Mouse (Mus musculus): ENCODE measurements around the gene Bmp8b.
"Not testable (repeated sequence)": the region's sequence is repeated elsewhere in the genome, so short reads cannot be mapped to it uniquely, and the experiment has no call there.

The Bmp8b gene

DNA sequence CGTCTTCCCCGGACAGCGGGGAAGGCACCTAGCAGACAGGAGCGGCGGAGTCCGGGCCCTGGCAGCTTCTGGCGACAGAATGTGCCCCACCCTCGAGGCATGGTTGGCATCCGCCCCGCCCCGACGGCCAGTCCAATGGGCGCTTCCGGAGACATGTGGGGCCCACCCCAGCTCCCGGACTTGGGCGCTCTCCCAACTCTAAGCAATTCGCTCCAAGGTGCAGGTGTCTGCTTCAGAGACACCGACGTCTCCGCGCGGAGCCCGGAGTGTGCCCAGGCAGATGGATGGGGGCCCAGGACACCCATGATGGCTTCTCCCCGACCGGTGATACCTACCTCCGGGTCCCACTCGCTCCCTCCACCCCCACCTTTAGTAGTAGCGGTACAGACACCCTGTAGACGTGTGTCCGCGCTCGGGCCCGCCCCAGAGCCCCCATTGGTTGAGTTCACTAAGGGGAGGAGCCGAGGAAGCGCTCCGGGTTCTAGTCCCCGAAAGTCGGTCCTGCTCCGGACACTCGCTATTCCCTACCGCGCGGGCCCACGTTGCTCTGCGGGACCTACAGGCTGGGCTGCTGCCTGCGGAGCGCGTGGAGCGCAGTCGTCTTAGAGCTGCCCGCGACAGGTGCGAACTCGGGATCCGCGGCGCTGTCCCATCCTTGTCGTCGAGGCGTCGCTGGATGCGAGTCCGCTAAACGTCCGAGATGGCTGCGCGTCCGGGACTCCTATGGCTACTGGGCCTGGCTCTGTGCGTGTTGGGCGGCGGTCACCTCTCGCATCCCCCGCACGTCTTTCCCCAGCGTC lies at the start of gene Bmp8b:
TSS of gene Bmp8b (plus strand) at position 515 of the 800 bp plus-strand sequence.
- no peak for DNase-seq (ENCODE audit: low spot score in 2 of 2)

DNA sequence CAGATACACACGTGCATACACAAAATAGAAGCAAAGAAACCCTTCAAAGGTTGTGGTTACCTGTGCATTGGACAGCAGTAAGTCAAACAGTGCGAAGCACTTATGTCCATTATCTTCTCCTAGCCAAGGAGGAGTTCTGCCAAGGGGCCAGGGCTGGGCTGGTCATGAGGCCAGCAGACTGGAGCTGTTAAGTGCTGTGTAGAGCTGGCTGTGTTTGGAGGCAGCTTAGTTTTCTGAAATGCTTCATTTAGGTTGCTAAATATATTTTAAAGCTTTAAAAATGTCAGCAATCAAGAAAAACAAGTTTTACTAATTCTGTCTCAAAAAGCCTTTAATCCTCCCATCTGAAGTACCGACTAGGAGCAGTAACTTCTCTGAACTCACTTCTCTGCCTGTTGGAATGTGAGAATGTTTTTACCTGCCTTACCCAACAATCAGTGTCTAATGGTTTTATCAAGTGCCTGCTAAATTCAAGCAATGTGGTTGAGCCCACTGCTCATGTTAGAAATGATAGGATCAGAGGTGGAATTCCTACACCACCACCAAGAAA lies 48.3 kb upstream of the Bmp8b start:
- DNase-seq (ENCODE audit: low spot score in 2 of 2) = no peak

DNA sequence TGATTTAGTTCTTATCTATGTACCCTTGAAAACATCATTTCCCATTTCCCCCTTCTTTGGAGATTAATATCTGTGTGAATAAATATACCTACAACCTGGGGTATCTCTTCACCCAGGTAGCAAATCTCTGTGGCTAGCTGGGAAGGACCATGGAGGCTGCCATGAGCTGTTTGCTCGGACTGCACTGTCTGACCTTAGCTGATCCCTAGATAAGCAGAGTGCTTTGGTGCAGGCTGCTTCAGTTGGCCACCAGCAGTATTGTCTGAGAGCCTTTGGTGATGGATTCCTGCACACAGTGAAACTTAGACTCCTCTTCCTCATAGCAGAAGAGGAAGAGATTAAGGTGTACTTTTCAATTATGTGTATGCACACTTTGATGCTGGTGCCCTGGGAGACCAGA lies 47.0 kb upstream of the Bmp8b start:
- DNase-seq (ENCODE audit: low spot score in 2 of 2) = no peak

DNA sequence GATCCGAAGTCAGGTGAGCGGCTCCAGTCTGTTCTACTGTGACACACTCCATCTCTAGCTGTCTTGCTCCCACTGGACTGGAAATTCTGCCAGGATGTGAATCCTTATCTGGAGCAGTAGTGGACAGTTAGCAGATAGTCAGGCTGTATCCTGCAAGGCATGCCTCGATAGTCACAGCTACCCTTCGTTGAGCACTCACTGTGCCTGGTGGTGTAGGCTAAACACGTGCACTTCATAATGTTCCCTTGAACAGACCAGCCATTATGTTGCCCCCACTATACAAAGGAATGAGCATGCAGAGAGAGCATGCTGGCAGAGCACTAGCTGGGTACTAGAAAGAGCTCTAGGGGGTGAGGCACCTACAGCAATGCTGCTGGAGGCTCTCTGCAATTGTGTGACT lies 43.2 kb upstream of the Bmp8b start:
- no peak for DNase-seq (ENCODE audit: low spot score in 2 of 2)

DNA sequence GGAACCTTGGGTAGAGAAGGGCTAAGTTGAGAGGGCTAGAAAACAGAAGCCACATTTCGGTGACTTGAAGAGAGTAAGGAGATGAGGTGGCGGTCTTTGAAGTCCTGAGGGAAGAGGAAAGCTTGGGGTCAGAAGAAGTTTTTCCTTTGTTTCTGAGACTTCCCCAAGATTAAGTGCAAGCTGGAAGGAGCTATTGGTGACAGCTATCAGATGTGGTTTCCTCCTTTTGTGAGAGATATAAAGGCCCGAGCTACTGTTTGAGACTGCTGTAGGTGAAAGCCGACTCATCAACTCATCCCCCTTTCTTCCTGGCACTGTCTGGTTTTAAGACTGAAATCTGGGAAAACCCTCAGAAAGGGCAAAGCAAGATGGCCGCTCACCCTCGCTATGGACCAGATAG lies 36.3 kb upstream of the Bmp8b start:
- no peak for DNase-seq (ENCODE audit: low spot score in 2 of 2)

DNA sequence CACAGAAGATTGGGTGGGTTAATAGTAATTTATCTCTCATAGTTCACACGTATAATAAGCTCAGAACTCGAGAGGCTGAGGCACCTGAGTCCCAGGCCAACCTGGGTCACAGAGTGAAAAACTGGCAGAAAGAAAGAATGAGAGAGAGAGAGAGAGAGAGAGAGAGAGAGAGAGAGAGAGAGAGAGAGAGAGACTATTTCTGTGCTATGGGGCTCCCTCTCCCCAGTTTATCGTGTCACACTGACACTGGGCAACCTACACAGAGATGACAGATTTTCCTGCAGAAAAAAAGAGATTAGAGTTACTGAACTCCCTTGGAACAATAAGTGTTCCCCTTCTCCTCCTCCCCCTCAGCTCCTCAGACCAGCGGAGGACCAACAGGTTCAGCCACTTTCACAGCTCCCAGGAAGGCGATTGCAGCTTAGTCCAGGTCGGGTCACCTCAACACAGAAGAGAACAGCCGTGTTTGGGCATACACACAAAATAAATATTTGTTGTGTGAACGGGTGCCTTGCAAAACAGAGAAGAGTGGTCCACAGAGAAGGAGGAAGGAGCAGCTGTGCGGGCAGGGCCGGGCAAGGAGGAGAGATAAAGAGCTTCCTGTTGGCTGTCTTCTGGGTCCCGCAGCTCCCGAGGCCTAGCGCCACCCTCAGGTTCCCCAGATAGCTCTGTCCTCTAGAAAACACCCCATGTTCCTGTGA lies 33.5 kb upstream of the Bmp8b start:
- peak in 1 of 2 experiments; percentile 39 for DNase-seq (ENCODE audit: low spot score in 2 of 2)

DNA sequence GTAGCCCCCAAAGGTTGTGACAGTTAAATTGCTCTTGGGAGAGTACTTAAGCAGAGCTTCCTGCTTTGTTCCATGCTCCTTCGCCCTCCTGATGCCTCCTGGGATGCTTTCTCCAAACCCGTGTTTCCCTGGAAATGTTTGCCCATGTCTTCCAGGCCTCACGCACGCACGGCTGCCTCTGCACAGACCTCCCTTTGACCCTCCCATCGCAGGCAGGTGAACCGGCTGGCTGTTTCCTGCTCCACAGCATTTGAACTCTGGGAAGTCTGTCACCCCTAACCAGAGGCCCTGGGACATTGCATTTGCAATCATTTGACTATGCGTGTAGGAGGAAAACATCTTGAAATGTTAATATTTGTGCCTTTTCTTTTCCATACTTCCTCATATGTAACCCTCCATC lies 28.0 kb upstream of the Bmp8b start:
- DNase-seq (ENCODE audit: low spot score in 2 of 2) = no peak

DNA sequence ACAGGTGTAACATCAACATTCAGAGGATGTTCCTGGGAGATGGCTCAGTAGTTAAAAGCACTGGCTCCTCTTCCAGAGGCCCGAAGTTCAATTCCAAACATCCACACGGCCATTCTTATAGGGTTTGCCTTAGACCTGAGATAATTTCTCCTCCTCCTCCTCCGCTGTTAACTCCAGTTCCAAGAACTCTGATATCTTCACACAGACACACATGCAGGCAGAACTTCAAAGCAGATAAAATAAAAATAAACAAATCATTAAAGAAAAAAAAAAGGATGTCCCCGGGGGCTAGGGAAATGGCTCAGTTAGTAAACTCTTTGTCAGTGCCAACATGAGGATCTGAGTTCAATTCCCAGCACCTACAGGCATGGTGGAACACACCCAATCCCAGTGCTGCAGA lies 26.7 kb upstream of the Bmp8b start:
- no peak for DNase-seq (ENCODE audit: low spot score in 2 of 2)

DNA sequence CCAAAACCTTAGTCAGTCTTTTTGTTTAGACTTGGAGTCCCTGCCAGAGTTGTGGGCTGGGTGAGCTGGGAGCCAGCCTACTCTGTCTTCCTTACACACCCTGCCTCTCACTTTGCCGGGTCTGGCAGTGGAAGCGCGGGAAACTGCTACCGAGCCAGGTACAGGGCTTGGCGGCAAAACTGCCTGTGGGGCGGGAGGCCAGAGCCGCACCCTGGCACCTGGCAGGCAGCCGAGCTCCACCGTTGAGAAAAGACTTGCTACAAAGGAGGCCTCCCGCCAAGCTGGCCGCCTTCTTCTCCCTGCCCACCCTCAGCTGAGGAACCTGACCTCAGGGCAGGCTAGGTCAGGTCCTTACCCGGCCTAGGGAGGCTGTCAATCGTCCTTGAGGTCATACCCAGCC lies 24.2 kb upstream of the Bmp8b start:
- DNase-seq (ENCODE audit: low spot score in 2 of 2) = no peak

DNA sequence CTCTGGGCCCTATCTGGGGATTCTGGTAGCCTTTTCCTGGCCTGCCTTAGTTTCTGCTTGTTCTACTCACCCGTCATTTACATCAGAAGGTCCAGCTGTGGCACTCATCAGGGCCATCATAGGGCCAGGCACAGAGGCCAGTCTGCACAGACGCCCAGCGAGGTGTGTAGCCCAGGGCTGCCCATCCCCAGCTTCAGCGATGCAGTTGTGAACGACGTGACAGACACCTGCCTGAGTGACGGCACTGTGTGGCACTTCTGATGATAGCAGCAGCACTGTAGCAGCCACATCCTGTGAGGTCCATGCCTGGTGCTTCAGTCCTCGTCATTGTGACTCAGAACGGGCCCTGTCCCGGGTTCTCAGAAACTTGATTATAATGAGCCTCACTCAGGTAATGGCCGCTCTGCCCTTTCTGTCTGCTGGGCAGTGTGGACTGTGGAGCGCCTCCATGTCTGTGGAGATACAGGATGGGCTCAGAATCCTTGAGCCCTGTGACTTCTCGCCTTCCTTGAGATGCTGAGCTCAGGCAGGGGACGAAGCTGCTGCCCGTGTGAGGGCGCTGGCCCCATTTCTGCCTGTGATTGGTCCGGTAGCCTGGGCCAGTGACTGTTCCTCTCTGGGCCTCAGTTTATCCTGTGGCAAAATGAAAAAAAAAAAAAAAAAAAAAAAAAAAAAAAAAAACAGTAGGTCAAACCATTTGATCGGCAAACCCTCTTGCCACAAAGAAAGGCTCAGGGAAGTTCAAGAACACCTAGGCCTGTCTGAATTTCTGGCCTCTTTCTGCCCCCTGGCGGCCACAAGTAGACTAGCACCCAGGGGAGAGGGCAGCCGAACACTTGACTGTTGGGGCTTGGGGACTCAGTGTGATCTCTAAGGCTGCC lies 22.4 kb upstream of the Bmp8b start:
- peak; percentile 27 to 59 for DNase-seq (ENCODE audit: low spot score in 2 of 2)

DNA sequence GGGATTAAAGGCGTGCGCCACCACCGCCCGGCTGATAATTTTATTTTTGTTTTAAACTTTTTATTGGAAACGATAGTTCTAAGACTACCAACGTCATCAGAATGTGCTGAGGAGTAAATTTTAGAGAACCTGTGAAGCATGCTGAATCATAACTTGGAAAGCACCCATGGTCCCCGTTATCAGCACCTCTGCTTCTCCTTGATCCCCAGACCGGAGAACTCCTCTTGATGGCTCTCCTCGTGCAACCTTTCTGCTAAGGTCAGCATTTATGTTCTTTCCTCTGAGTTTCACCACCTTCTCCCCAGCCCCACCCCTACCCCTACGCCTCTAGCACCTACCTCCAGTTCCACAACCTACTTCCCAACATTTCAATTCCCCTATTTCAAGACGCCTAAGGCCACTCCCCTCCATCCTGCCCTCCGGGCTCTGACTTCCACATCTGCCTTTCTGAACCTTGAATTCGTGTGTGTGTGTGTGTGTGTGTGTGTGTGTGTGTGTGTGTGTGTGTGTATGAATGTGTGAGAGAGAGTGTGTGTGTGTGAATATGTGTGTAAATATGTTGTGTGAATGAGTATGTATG lies 21.6 kb upstream of the Bmp8b start:
- DNase-seq (ENCODE audit: low spot score in 2 of 2) = no peak

DNA sequence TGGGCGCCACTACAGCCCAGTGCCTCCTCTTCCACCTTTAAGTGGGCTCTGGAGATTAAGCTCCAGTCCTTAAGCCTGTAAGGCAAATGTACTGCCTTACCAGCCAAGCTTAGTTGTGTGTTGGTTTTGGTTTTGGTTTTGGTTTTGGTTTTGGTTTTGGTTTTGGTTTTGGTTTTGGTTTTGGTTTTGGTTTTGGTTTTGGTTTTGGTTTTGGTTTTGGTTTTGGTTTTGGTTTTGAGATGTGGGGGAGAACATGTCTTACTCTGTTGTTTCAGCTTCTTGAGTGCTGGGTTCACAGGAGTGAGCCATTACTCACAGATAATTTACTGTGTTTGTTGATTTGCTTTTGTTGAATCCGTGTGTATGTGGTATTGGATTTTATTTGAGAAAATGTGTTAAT lies 19.7 kb upstream of the Bmp8b start:
- no peak for DNase-seq (ENCODE audit: low spot score in 2 of 2)

DNA sequence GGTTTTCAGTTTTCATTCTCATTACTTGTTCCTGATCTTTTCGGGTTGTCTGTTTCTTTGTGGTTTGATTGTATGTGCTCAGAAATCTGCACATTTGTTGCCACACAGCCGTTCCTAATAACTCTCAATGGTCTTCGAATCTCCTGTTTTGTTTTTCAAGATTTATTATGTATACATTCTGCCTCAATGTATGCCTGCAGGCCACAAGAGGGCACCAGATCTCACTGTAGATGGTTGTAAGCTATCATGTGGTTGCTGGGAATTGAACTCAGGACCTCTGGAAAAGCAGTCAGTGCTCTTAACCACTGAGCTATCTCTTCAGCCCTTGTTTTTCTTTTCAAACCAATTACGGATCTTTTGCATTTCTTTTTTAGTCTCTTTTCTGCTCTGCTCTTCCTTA lies 18.6 kb upstream of the Bmp8b start:
- DNase-seq (ENCODE audit: low spot score in 2 of 2) = no peak

DNA sequence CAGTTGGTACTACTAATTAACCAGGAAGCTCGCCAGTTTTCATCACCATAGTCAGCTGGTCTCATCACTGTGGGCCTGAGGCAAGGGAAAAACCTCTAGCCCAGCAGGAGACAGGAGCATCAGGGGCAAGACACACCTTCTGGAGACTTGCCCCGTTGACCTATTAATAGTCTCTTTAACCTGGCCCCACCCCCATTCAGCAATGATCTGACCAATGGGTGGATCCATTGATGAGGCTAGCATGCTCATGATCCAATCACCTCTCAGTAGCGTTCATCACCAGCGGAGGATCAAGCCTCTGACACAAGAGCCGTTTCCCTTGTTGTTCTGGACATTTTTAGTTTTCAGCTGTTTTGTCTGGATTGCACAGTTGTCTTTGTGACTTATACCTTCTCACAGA lies 12.3 kb upstream of the Bmp8b start:
- no peak for DNase-seq (ENCODE audit: low spot score in 2 of 2)

DNA sequence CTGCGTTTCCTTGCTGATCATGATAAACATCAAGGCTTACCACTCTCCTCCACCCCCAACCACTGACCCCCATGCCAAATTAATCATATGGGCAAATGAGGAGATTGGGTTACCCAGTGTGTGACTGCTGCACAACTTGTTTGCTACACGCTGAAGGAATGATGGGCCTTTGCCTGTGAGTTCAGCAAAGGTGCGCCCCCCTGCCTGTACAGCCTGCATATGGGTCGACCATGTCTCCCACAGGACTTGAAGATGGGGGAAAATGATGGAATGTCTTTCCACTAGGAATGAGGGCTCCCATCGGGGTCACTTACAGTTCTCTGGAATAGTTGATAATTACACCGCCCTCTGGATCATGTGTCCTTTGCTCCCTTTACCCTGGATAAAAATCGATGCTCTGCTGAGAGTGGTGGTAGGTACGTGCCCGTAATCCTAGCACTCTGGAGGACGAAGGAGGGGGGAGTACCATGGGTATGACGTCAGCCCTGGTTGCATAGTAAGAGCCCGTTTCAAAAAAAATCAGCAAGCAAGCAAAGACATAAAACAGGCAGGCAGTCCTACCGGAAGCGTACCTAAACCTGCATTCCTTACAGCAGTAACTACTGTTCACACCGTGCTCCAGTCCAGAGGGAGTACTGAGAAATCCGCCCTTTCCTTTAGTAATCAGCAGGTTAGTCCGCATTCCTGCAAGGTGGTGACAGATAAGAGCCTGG lies 11.7 kb upstream of the Bmp8b start:
- no peak for DNase-seq (ENCODE audit: low spot score in 2 of 2)

DNA sequence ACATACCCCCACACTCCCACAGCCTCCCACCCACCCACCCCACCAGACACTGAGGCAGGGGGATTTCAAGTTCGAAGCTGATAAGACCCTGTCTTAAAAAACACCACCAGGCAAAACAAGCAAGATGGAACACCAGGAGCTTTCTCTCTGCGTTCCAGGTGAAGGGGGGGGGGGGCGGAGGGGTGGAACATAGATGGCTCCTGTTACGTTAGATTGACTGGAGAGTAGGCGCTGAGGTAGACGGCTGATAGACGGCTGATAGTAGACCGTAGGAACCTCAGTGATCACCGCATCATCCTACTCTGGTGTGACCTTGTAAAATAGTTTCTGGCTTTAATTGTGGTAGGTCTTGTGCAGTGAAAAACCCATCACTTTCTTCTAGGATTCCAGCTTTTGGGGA lies 11.1 kb upstream of the Bmp8b start:
- no peak for DNase-seq (ENCODE audit: low spot score in 2 of 2)

DNA sequence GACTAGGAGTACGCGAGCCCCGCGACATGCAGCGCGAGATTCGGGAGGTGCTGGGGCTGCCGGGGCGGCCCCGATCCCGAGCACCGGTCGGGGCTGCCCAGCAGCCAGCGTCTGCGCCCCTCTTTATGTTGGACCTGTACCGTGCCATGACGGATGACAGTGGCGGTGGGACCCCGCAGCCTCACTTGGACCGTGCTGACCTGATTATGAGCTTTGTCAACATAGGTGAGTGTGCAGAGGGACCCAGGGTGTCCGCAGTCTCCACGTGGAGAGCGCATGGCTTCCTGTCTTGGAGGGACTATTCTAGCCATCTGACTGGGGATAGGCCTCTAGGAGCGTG lies 456 bp downstream of the Bmp8b start:
- DNase-seq (ENCODE audit: low spot score in 2 of 2) = no peak

DNA sequence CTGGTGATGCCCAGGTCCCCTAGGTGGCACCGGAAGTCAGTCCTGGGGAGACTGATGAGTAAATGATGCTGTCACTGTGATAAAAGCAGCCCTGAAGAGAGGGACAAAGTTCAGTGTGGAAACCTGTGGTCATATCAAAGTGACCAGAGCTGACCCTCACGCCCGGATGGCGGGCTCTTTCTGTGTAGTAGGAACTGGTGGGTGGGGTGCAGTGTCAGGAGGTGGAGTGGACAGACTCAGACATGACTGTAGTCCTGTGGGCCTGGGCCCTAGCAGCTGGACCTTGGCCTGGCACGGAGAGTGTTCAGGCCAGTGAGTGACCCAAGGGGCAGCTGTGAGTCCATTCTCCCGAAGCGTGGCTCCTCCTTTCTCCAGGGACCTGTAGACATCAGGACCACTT lies 964 bp downstream of the Bmp8b start:
- DNase-seq (ENCODE audit: low spot score in 2 of 2) = not testable (repeated sequence)

DNA sequence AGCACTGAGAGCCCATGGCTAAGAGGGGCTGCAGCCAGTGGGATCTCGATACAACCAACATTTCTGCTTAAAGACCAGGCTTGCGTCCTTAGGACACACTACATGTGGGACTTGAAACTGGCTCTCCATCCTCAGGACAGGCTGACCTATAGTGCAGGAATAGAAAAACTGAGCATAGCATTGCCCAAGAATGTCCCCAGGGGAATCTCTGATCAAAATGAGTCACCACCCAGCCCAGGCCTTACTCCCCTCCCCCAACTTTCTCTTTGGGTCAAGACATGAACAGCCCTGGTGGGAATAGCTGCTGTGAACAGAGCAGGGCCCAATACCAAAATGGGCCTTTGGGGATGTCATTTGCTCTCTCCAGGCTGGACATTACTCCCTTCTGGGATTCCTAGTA lies 1.9 kb downstream of the Bmp8b start:
- DNase-seq (ENCODE audit: low spot score in 2 of 2) = no peak

DNA sequence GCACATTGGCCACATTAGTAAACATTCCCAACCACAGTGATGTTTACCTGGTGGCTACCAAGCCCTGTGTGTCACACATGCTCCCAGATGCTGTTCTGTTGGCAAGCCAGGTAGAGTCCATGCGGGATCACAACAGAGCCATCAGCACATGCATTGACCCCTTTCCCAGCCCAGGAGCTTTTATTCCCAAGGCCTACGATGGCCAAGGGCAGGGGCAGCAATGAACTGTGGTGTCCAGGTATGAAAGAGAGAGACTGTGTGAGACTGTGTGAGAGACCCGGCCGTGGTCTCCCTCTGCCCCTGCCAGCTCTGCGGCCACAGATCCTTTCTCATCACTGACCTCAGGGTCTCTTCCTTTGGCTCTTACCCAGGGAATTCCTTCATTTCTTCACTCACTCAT lies 3.1 kb downstream of the Bmp8b start:
- no peak for DNase-seq (ENCODE audit: low spot score in 2 of 2)

DNA sequence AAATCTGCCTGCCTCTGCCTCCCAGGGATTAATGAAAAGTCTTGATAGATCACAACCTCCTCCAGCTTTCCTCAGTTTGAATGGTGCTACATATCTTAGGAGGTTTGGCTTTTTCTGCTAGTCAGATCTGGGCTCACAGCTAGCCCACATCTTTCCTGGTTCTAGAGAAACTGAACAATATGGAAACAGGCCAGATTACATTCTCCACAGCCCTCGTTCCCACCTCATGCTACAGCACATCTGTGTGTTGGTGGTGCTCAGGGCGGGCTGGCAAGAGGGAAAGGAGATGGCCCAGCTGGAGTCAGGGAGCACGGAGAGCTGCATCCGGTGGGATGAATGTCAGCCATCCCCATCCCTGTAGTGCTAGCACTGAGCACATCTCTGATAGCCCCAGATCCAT lies 5.8 kb downstream of the Bmp8b start:
- DNase-seq (ENCODE audit: low spot score in 2 of 2) = no peak
